Mouse (Mus musculus) cortical plate, adult 2 months (tissue): ENCODE results near the gene Yif1b.

Experiments
- CTCF ChIP-seq: fragments of 200-500 bp; IDR thresholded peaks from 2 replicates; pipeline ENCODE4 v1.5.1; 2011; ENCODE audit warnings: mild to moderate bottlenecking, control low read depth, low read length; ENCODE audit not compliant: insufficient read depth; ENCODE audit errors: extremely low read depth
- POLR2A ChIP-seq: fragments of 200-500 bp; IDR thresholded peaks from 2 replicates; pipeline ENCODE4 v1.6.1; 2011; ENCODE audit warnings: mild to moderate bottlenecking, low read length, control low read depth; ENCODE audit not compliant: insufficient read depth; ENCODE audit errors: extremely low read depth

DNA sequence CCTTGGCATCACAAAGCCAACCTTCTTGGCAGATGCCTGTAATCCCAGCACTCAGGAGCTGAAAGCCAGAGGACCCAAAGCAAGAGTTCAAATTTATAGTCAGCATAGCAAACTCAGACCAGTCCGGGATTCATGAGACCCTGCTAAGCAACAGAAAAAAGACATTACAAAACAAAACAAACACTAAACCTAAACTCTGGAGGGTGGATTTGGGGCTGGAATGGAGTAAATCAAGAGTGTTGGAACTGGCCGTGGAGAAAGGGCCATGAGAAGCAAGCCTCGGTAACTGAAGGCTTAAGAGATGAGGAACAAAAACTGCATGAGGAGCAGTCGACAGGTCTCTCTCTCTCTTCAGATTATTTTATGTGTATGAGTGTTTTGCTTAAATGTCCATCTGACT is 45.7 kb downstream of the Yif1b start:
- TF ChIP-seq CTCF (no peak), POLR2A (no peak)
